Mouse (Mus musculus): ENCODE measurements at regions not wholly inside any gene's neighbourhood (a gene's known extent, or its start where the extent isn't known, plus 50 kb on each side); places are given as distances from the start of the nearest gene placed in this dataset.

GRCm38 (mm10) chr12:112422177-112422576, 67.1 kb upstream of the A530016L24Rik start:
- 84% methylated on average over 9 of the region's 9 CpGs for WGBS
- Histone ChIP-seq H3K9me3 (peaks cover 4% of the 10 kb centered on the region; the same call in 1 of the 2 replicates), H3K27ac (replicated peaks) (no peak overlapping the region)

DNA sequence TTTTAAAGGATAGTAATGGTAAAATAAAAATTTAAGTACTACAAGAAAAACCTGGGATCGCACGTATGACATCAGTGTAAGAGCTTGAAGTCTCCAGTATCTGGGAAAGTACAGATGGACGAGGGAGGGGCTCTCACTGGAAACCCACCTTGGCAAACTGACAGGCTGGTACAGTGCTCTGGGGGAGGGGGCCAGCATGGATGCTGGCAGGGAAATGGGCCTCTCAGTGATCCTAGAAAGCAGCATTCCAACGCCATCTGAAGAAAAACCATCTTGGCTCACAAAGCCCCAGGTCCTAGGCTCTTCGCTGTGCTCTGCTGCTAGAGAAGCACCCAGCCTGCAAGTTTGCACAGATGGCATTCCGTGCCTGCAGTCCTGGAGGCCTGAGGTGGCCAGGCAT, 65.1 kb upstream of the A530016L24Rik start:
- H3K4me2 ChIP-seq = no peak overlapping the region
- 81% methylated on average over 6 of the region's 6 CpGs for WGBS
- no peaks in the 10 kb centered on the region for H3K36me3 ChIP-seq

More at GRCm38 (mm10) chr12:112422177-112422576, 67.1 kb upstream of the A530016L24Rik start:
- H3K4me1 ChIP-seq = no peaks in the 10 kb centered on the region
- no peak overlapping the region for H3K9ac ChIP-seq
- no peaks in the 10 kb centered on the region for H3K36me3 ChIP-seq
- H3K4me2 ChIP-seq = no peak overlapping the region
- ATAC-seq (ENCODE audit: extremely low read depth, insufficient number of reproducible peaks, low FRiP score, low TSS enrichment) = no peak
- H3K4me3 ChIP-seq = no peak overlapping the region
- peaks cover 7% of the 10 kb centered on the region; the same call in 1 of the 2 replicates for H3K27me3 ChIP-seq (replicated peaks)

DNA sequence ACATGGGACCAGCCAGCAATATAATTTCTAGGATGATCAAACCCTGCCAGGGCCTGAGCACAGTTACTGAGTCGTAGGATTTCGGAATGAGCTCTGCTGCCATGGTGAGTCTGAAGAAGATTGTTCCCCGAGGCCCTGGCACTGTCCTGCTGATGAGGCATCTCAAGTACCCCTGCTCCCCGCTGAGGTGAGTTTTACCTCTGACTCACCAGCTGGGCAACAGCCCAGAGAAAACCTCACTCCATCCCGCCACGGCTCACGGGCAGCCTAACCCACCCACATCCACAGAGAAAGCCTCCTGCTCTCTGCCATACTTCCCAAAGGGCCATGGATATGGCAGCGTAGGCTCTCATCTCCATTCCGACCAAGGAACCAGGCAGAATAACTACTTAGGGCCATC, 62.6 kb upstream of the A530016L24Rik start:
- Histone ChIP-seq H3K36me3 (no peaks in the 10 kb centered on the region), H3K27me3 (replicated peaks) (peaks cover 10% of the 10 kb centered on the region; the same call in 1 of the 2 replicates), H3K4me3 (no peak overlapping the region), H3K4me2 (no peak overlapping the region), H3K4me1 (no peaks in the 10 kb centered on the region), H3K9me3 (no peaks in the 10 kb centered on the region), H3K27ac (replicated peaks) (no peak overlapping the region), H3K9ac (no peak overlapping the region)
- WGBS = 78% methylated on average over 9 of the region's 9 CpGs
- no peak for ATAC-seq (ENCODE audit: extremely low read depth, insufficient number of reproducible peaks, low FRiP score, low TSS enrichment)

More for the DNA sequence above, 65.1 kb upstream of the A530016L24Rik start:
- no peak overlapping the region for H3K4me3 ChIP-seq
- no peaks in the 10 kb centered on the region for H3K4me1 ChIP-seq
- H3K9me3 ChIP-seq = peaks cover 4% of the 10 kb centered on the region; the same call in 1 of the 2 replicates
- no peak overlapping the region for H3K9ac ChIP-seq
- H3K27me3 ChIP-seq (replicated peaks) = peaks cover 7% of the 10 kb centered on the region; the same call in 1 of the 2 replicates
- no peak overlapping the region for H3K27ac ChIP-seq (replicated peaks)
- no peak for ATAC-seq (ENCODE audit: extremely low read depth, insufficient number of reproducible peaks, low FRiP score, low TSS enrichment)

- 64% methylated on average over 22 of the region's 22 CpGs for WGBS
- Histone ChIP-seq H3K9me3 (no peaks in the 10 kb centered on the region), H3K4me1 (no peaks in the 10 kb centered on the region), H3K4me3 (no peak overlapping the region), H3K36me3 (no peaks in the 10 kb centered on the region), H3K4me2 (no peak overlapping the region), H3K9ac (no peak overlapping the region), H3K27ac (replicated peaks) (no peak overlapping the region), H3K27me3 (replicated peaks) (peaks cover 25% of the 10 kb centered on the region; the same call in 1 of the 2 replicates)
- ATAC-seq (ENCODE audit: extremely low read depth, insufficient number of reproducible peaks, low FRiP score, low TSS enrichment) = no peak
Observed at GRCm38 (mm10) chr12:112430104-112430846, 59.0 kb upstream of the A530016L24Rik start.

DNA sequence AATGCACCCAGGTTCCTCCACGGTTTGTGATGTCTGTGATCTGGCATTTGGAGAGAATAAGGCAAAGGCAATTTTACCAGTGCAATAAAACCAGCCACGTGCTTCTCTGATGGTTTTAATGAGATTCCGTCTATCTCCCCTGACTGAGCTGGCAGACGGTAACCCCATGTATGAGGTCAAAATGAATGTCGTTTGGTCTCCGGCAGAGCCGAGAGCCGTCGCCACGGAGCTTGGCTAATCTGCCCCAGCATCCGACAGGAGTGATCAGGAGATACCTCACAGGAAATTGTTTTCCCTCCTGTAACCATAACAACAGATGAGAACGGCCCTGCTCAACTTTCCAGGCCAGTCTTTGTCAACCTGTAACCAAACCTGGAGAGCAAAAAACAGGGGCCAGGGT, 55.9 kb upstream of the A530016L24Rik start:
- no peaks in the 10 kb centered on the region for H3K36me3 ChIP-seq
- H3K27me3 ChIP-seq (replicated peaks) = peaks cover 22% of the 10 kb centered on the region; the same call in 1 of the 2 replicates
- H3K9me3 ChIP-seq = no peaks in the 10 kb centered on the region
- H3K4me2 ChIP-seq = no peak overlapping the region
- no peaks in the 10 kb centered on the region; the same call in 1 of the 2 replicates for H3K4me1 ChIP-seq
- H3K27ac ChIP-seq (replicated peaks) = no peak overlapping the region
- H3K9ac ChIP-seq = no peak overlapping the region
- ATAC-seq (ENCODE audit: extremely low read depth, insufficient number of reproducible peaks, low FRiP score, low TSS enrichment) = no peak
- no peak overlapping the region for H3K4me3 ChIP-seq
- WGBS = 48% methylated on average over 12 of the region's 12 CpGs

GRCm38 (mm10) chr12:112434673-112435294, 54.5 kb upstream of the A530016L24Rik start:
- no peaks in the 10 kb centered on the region; the same call in 1 of the 2 replicates for H3K4me1 ChIP-seq
- no peak overlapping the region for H3K9ac ChIP-seq
- 48% methylated on average over 3 of the region's 3 CpGs for WGBS
- no peaks in the 10 kb centered on the region for H3K36me3 ChIP-seq
- no peak overlapping the region for H3K27ac ChIP-seq (replicated peaks)
- no peak for ATAC-seq (ENCODE audit: extremely low read depth, insufficient number of reproducible peaks, low FRiP score, low TSS enrichment)
- H3K4me2 ChIP-seq = no peak overlapping the region
- H3K27me3 ChIP-seq (replicated peaks) = peaks cover 21% of the 10 kb centered on the region; the same call in 1 of the 2 replicates
- no peak overlapping the region for H3K4me3 ChIP-seq
- H3K9me3 ChIP-seq = no peaks in the 10 kb centered on the region

DNA sequence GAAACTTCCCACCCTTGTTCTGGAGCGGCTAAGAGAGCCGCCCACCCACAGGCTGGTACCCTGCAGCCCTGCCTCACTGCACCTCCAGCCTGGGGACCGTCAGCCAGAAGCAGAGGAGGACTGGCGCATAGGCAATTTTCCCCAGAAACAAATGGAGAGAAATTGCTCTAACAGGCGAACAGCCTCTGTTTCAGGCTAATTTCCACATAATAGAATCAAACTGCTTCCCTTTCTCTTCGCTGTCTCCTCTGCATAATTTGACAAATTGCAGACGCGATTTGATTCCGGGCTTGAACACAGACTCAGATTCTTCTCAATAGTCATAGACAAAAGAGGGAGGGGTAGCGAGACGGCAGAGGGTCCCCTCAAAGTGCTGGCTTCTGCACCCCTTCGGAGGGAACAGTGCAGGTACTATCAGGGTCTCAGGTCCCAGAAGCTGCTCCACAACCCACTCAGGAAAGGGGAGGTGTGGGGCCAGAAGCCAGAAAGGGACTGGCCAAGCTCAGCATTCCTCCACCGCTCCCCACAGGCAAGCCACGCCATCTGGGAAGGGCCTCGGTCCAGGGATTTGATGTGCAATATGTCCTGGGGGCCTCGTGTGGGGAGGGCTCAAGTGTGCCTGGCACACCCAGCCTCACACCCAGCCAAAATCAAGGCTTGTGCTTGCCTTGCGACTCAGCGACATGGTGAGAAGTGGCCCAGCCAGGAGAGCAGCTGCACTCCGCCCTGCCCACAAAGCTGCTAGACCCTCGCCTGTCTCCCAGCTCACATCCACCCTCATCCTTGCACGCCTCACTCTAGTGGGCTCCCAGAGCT, 53.7 kb upstream of the A530016L24Rik start:
- H3K9ac ChIP-seq = no peak overlapping the region
- H3K27me3 ChIP-seq (replicated peaks) = peaks cover 22% of the 10 kb centered on the region; the same call in 1 of the 2 replicates
- no peak for ATAC-seq (ENCODE audit: extremely low read depth, insufficient number of reproducible peaks, low FRiP score, low TSS enrichment)
- H3K4me2 ChIP-seq = no peak overlapping the region
- no peak overlapping the region for H3K27ac ChIP-seq (replicated peaks)
- no peaks in the 10 kb centered on the region; the same call in 1 of the 2 replicates for H3K4me1 ChIP-seq
- WGBS = 65% methylated on average over 21 of the region's 21 CpGs
- no peak overlapping the region for H3K4me3 ChIP-seq
- H3K36me3 ChIP-seq = no peaks in the 10 kb centered on the region
- H3K9me3 ChIP-seq = no peaks in the 10 kb centered on the region

GRCm38 (mm10) chr12:112437046-112437445, 52.2 kb upstream of the A530016L24Rik start:
- H3K36me3 ChIP-seq = no peaks in the 10 kb centered on the region
- peaks cover 22% of the 10 kb centered on the region; the same call in 1 of the 2 replicates for H3K27me3 ChIP-seq (replicated peaks)
- no peak overlapping the region for H3K4me2 ChIP-seq
- H3K9ac ChIP-seq = no peak overlapping the region
- 53% methylated on average over 3 of the region's 3 CpGs for WGBS
- no peaks in the 10 kb centered on the region for H3K9me3 ChIP-seq
- ATAC-seq (ENCODE audit: extremely low read depth, insufficient number of reproducible peaks, low FRiP score, low TSS enrichment) = no peak
- H3K4me3 ChIP-seq = no peak overlapping the region
- no peaks in the 10 kb centered on the region; the same call in 1 of the 2 replicates for H3K4me1 ChIP-seq
- no peak overlapping the region for H3K27ac ChIP-seq (replicated peaks)

DNA sequence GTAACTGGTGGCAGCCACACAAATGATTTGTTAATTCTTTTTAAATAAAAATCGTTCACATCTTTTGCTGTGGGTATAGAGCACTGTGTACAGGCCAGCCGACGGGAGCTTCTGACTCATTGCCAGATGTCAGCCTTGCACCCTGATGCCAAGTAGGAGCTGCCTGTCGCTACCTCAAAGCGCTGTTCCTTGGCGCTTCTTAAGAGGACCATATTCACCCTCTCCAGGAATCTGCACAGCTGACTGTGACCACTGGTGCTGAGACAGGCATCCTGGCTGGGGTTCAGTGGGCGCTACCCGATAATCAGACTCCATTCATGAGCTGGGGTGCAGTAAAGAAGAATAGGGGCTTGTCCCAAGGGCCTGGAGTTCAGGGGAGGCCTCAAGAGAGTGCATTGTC, 51.0 kb upstream of the A530016L24Rik start:
- 81% methylated on average over 8 of the region's 8 CpGs for WGBS
- peaks cover 28% of the 10 kb centered on the region; the same call in 1 of the 2 replicates for H3K27me3 ChIP-seq (replicated peaks)
- H3K9me3 ChIP-seq = no peaks in the 10 kb centered on the region
- no peak overlapping the region for H3K9ac ChIP-seq
- H3K27ac ChIP-seq (replicated peaks) = no peak overlapping the region
- no peak overlapping the region for H3K4me3 ChIP-seq
- H3K4me1 ChIP-seq = no peaks in the 10 kb centered on the region; the same call in 1 of the 2 replicates
- ATAC-seq (ENCODE audit: extremely low read depth, insufficient number of reproducible peaks, low FRiP score, low TSS enrichment) = no peak
- no peak overlapping the region for H3K4me2 ChIP-seq
- no peaks in the 10 kb centered on the region for H3K36me3 ChIP-seq

Data from heart, embryonic 13.5 days (tissue).